Mouse (Mus musculus): ENCODE data around the gene Tmem176a.

Tmem176a gene

DNA sequence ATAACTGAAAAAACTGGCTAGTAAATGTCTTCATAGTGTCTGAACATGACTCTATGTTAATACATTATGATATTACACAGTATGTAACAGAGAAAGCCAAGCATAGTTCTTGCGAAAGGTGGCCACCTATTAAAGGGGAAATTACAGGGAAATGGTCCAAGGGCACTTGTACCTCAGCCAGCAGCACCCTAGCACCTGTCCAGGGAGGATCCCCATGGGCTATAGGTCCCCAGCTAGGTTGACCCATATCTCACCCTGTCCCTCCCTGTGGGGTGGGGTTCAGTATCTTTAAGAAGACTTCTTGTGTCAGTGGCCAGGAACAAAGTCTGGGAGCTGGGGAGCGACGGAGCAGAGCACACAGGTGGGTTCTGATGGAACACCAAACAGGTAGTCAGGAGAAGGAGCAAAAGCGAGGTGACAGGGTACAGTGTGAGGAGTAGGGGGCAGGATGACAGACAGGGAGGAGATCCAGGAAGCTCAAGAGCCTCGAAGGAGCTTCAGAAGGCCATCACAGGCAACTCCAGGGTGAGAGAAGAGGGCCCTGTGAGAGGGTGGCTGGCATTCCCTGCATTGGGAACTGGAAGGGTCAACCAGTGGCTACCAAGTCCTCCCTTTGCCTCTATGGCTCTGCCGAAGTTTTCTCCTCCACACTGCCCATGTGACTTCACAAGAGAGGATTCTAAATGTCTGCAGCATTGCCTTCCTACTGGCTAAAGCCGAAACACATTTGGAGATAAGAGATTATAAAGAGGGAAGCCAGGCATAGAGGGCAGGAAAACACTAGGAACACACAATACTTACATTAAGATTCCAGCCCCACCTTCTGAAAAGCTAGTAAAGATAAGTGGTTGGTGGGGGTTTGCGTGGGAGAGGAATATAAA lies 54.5 kb downstream of the Tmem176a start:
- DNase-seq = no peak

DNA sequence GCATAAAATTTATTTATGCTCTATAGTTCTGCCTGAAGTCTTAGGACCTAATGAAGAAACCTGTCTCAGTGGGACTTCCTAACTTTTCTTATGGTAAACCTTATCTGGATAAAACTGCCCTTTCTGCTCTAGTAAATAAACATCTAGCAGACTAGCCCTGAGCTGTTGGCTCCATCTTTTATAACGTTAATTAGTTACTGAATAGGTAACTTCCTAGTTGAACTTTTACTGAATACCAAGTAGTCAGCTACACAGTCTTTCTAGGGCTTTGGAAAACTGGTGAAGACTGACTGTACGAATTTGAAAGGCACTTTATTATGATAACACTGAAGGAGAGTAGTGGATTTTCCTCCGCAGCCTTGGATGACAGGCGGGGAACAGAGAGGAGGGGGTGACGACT lies 55.2 kb downstream of the Tmem176a start:
- no peak for DNase-seq
